Mouse (Mus musculus) testis, adult 2 months (tissue): Measurements from ENCODE around the gene Plppr3.

Source experiments
- CTCF ChIP-seq: fragments of 200-500 bp; IDR thresholded peaks from 2 replicates; pipeline ENCODE4 v1.5.1; 2012; ENCODE audit warnings: low read depth, mild to moderate bottlenecking, inconsistent platforms, low read length, moderate library complexity; ENCODE audit not compliant: control insufficient read depth, insufficient read depth, insufficient replicate concordance
- POLR2A ChIP-seq: fragments of 200-500 bp; IDR thresholded peaks from 2 replicates; pipeline ENCODE4 v1.6.1; 2012; ENCODE audit warnings: low read depth, mild to moderate bottlenecking, inconsistent platforms, low read length, moderate library complexity; ENCODE audit not compliant: control insufficient read depth

GRCm38 (mm10) chr10:79840644-79841551 lies 33.5 kb downstream of the Plppr3 start:
- TF ChIP-seq CTCF (no peak), POLR2A (0 out of 2 replicates have a peak, but pooled peaks have one; percentile 38)
